Mouse (Mus musculus) heart, embryonic 14.5 days (tissue): ENCODE results near the gene Apof. TPM values are rescaled to one million over a fixed set of nuclear protein-coding genes. Genes with fewer than 3 reads are reported as not detected.
"Not testable (repeated sequence)": the region's sequence is repeated elsewhere in the genome, so short reads cannot be mapped to it uniquely, and the experiment has no call there.

ENCODE experiments used
- ATAC-seq: fragments of 200-750 bp; cut with Nextera tagmentation; 2 replicates; pipeline ENCODE4 v1.8.0; 2017; ENCODE audit warnings: low read depth, moderate TSS enrichment; ENCODE audit not compliant: insufficient number of reproducible peaks, insufficient read depth, low FRiP score
- H3K27ac ChIP-seq, 2 experiments: fragments of 200-500 bp in 1 of 2; fragments of 300-500 bp in 1 of 2; sonication (generic) in 1 of 2; replicated peaks in 1 of 2; 2 replicates each; pipeline ENCODE4 v1.5.1; 2012 to 2014; ENCODE audit warnings: low read depth in 2 of 2, low read length in 2 of 2, control low read depth in 1 of 2, mild to moderate bottlenecking in 1 of 2, mixed read lengths in 1 of 2; ENCODE audit not compliant: control insufficient read depth in 1 of 2, insufficient read depth in 1 of 2
- H3K27me3 ChIP-seq: fragments of 300-500 bp; sonication (generic); 2 replicates; pipeline ENCODE4 v1.6.1; 2014; ENCODE audit warnings: mild to moderate bottlenecking, low read length, control low read depth; ENCODE audit not compliant: control insufficient read depth, insufficient read depth
- H3K36me3 ChIP-seq: fragments of 300-500 bp; sonication (generic); 2 replicates; pipeline ENCODE4 v1.6.1; 2014; ENCODE audit warnings: mild to moderate bottlenecking, control low read depth, low read length, mixed read lengths; ENCODE audit not compliant: control insufficient read depth, insufficient read depth
- H3K4me1 ChIP-seq, 2 experiments: fragments of 200-500 bp in 1 of 2; fragments of 300-500 bp in 1 of 2; sonication (generic) in 1 of 2; 2 replicates each; pipeline ENCODE4 v1.6.1; 2012 to 2014; ENCODE audit warnings: low read length in 2 of 2, control low read depth in 1 of 2, mixed read lengths in 1 of 2; ENCODE audit not compliant: control insufficient read depth in 2 of 2, insufficient read depth in 2 of 2
- H3K4me2 ChIP-seq: fragments of 300-500 bp; sonication (generic); 2 replicates; pipeline ENCODE4 v1.6.1; 2014; ENCODE audit warnings: mild to moderate bottlenecking, low read length
- H3K4me3 ChIP-seq, 2 experiments: fragments of 200-500 bp in 1 of 2; fragments of 300-500 bp in 1 of 2; sonication (generic) in 1 of 2; 2 replicates each; pipeline ENCODE4 v1.5.1; 2012 to 2014; ENCODE audit warnings: low read length in 2 of 2, mild to moderate bottlenecking in 2 of 2, control low read depth in 1 of 2, low read depth in 1 of 2, moderate library complexity in 1 of 2; ENCODE audit not compliant: control insufficient read depth in 1 of 2, insufficient read depth in 1 of 2
- H3K9ac ChIP-seq: fragments of 300-500 bp; sonication (generic); 2 replicates; pipeline ENCODE4 v1.6.1; 2014; ENCODE audit warnings: mild to moderate bottlenecking, low read length
- H3K9me3 ChIP-seq: fragments of 300-500 bp; sonication (generic); 2 replicates; pipeline ENCODE4 v1.6.1; 2016; ENCODE audit warnings: low read length, control low read depth; ENCODE audit not compliant: control insufficient read depth
- WGBS: fragments of 180-500 bp; shearing (Covaris S2); extraction: QIAGEN DNeasy Blood & Tissue Kit; methylation state at CpG from one replicate; pipeline ENCODE4 v1.1.7; 2014; 5-methylcytosine and 5-hydroxymethylcytosine counted together
- polyA plus RNA-seq: library from polyadenylated mRNA; unstranded; fragments of >200 nt; fragmentation: Nextera tagmentation; extraction: Ambion mirVana; gene quantifications from 2 replicates; pipeline ENCODE4 v1.2.1, GENCODE M21; 2014

Gene Apof
- polyA plus RNA-seq, 1 experiment from 2014 or later, result not detected

GRCm38 (mm10) chr10:128258953-128259352 is 9.5 kb upstream of the Apof start:
- peaks cover 0 to 4% of the 10 kb centered on the region in 2 experiments; a peak in 1 of 4 replicates for H3K4me1 ChIP-seq
- no peak overlapping the region for H3K4me2 ChIP-seq
- H3K27ac ChIP-seq, result no peak overlapping the region; a peak in 1 of 4 replicates
- H3K9me3 ChIP-seq, result no peaks in the 10 kb centered on the region
- no peaks in the 10 kb centered on the region for H3K27me3 ChIP-seq
- WGBS, result 75% methylated on average over 4 of the region's 4 CpGs
- H3K36me3 ChIP-seq, result no peaks in the 10 kb centered on the region
- no peak for ATAC-seq
- H3K4me3 ChIP-seq, result no peak overlapping the region
- no peak overlapping the region for H3K9ac ChIP-seq

GRCm38 (mm10) chr10:128259946-128260345 is 8.5 kb upstream of the Apof start:
- no peaks in the 10 kb centered on the region for H3K9me3 ChIP-seq
- H3K9ac ChIP-seq, result no peak overlapping the region
- no peak for ATAC-seq
- WGBS, result 79% methylated on average over 5 of the region's 5 CpGs
- H3K27ac ChIP-seq, result no peak overlapping the region
- peaks cover 0 to 4% of the 10 kb centered on the region in 2 experiments; a peak in 1 of 4 replicates for H3K4me1 ChIP-seq
- no peak overlapping the region for H3K4me2 ChIP-seq
- no peaks in the 10 kb centered on the region for H3K27me3 ChIP-seq
- no peaks in the 10 kb centered on the region for H3K36me3 ChIP-seq
- H3K4me3 ChIP-seq, result no peak overlapping the region

GRCm38 (mm10) chr10:128260376-128260775 is 8.1 kb upstream of the Apof start:
- H3K4me3 ChIP-seq, H3K27ac ChIP-seq, H3K36me3 ChIP-seq, H3K4me1 ChIP-seq, ATAC-seq, H3K9ac ChIP-seq, H3K27me3 ChIP-seq, H3K4me2 ChIP-seq, H3K9me3 ChIP-seq: not testable (repeated sequence)
- WGBS, result 82% methylated on average over 7 of the region's 7 CpGs

GRCm38 (mm10) chr10:128262300-128262699 is 6.2 kb upstream of the Apof start:
- no peak overlapping the region for H3K9ac ChIP-seq
- peak overlapping the region in 1 of 2 experiments; percentile 7; a peak in 2 of 4 replicates for H3K4me3 ChIP-seq
- H3K4me1 ChIP-seq, result peaks cover 0 to 4% of the 10 kb centered on the region in 2 experiments; a peak in 1 of 4 replicates
- no peak for ATAC-seq
- no peaks in the 10 kb centered on the region for H3K27me3 ChIP-seq
- no peaks in the 10 kb centered on the region for H3K9me3 ChIP-seq
- H3K27ac ChIP-seq, result no peak overlapping the region
- peak overlapping the region; percentile 27 for H3K4me2 ChIP-seq
- H3K36me3 ChIP-seq, result no peaks in the 10 kb centered on the region
- 57% methylated on average over 22 of the region's 22 CpGs for WGBS

GRCm38 (mm10) chr10:128263393-128264310 is 4.8 kb upstream of the Apof start:
- 73% methylated on average over 6 of the region's 6 CpGs for WGBS

GRCm38 (mm10) chr10:128269206-128269910 is 887 bp downstream of the Apof start:
- Histone ChIP-seq H3K4me3 (no peak overlapping the region), H3K9ac (peak overlapping the region; percentile 65; the same call in 1 of the 2 replicates)
- WGBS, result 84% methylated on average over 16 of the region's 16 CpGs

More at GRCm38 (mm10) chr10:128263393-128264310, 4.8 kb upstream of the Apof start:
- ATAC-seq, result no peak
- Histone ChIP-seq H3K4me1 (peaks cover 0 to 4% of the 10 kb centered on the region in 2 experiments; a peak in 1 of 4 replicates), H3K27me3 (no peaks in the 10 kb centered on the region), H3K36me3 (no peaks in the 10 kb centered on the region), H3K4me2 (no peak overlapping the region), H3K4me3 (no peak overlapping the region), H3K27ac (no peak overlapping the region), H3K9ac (no peak overlapping the region), H3K9me3 (no peaks in the 10 kb centered on the region)

GRCm38 (mm10) chr10:128270287-128270841 is 1.9 kb downstream of the Apof start, which contains the start of gene Stat2:
Gene Stat2, plus strand, starts transcription at chr10:128270559.
- under 1% methylated on average over 43 of the region's 43 CpGs for WGBS
- peak within 1 kb of the TSS; percentile 86 for H3K9ac ChIP-seq
- peak within 1 kb of the TSS; percentile 82 for H3K4me2 ChIP-seq
- no peaks in the 10 kb centered on the region for H3K4me1 ChIP-seq
- peak within 1 kb of the TSS; percentile 81 to 83 for H3K4me3 ChIP-seq
- H3K36me3 ChIP-seq, result peaks cover 4% of the 10 kb centered on the region; the same call in 1 of the 2 replicates
- peak within 1 kb of the TSS; percentile 44 to 72 for H3K27ac ChIP-seq
- ATAC-seq, result peak; percentile 99
- no peaks in the 10 kb centered on the region for H3K27me3 ChIP-seq
- H3K9me3 ChIP-seq, result no peaks in the 10 kb centered on the region

More at GRCm38 (mm10) chr10:128269206-128269910, 887 bp downstream of the Apof start:
- peak overlapping the region; percentile 82 for H3K4me2 ChIP-seq
- H3K9me3 ChIP-seq, result no peaks in the 10 kb centered on the region
- H3K4me1 ChIP-seq, result no peaks in the 10 kb centered on the region
- ATAC-seq, result no peak
- no peak overlapping the region for H3K27ac ChIP-seq
- H3K27me3 ChIP-seq, result no peaks in the 10 kb centered on the region
- H3K36me3 ChIP-seq, result no peaks in the 10 kb centered on the region
